Mouse (Mus musculus): ENCODE data around the gene Pde6b.

Gene Pde6b

GRCm38 (mm10) chr5:108388201-108388600 is at the start of gene Pde6b:
TSS of gene Pde6b (plus strand) at chr5:108388391.
- no peak for DNase-seq

- no peak for DNase-seq
Measured at GRCm38 (mm10) chr5:108343680-108344170, 44.5 kb upstream of the Pde6b start.

GRCm38 (mm10) chr5:108345313-108346071 is 42.7 kb upstream of the Pde6b start:
- peak; percentile 31 to 50 for DNase-seq

- no peak for DNase-seq
Measured at GRCm38 (mm10) chr5:108347843-108348242, 40.3 kb upstream of the Pde6b start.

- no peak for DNase-seq
Measured at GRCm38 (mm10) chr5:108349511-108350148, 38.6 kb upstream of the Pde6b start.

GRCm38 (mm10) chr5:108354056-108354455 is 34.1 kb upstream of the Pde6b start:
- DNase-seq, result no peak

GRCm38 (mm10) chr5:108357862-108358261 is 30.3 kb upstream of the Pde6b start:
- DNase-seq, result no peak

GRCm38 (mm10) chr5:108359491-108359890 is 28.7 kb upstream of the Pde6b start:
- no peak for DNase-seq

GRCm38 (mm10) chr5:108360211-108360610 is 28.0 kb upstream of the Pde6b start:
- DNase-seq, result no peak

- DNase-seq, result peak in 1 of 2 experiments; percentile 9
Measured at GRCm38 (mm10) chr5:108362330-108362729, 25.9 kb upstream of the Pde6b start.

- DNase-seq, result peak; percentile 16 to 19
Measured at GRCm38 (mm10) chr5:108366328-108366983, 21.7 kb upstream of the Pde6b start.

- peak; percentile 48 to 55 for DNase-seq
Measured at GRCm38 (mm10) chr5:108366984-108367841, 21.0 kb upstream of the Pde6b start.

GRCm38 (mm10) chr5:108367871-108368332 is 20.3 kb upstream of the Pde6b start, which contains the start of gene Gm42517:
TSS of gene Gm42517 (minus strand) at chr5:108367922.
- peak; percentile 32 to 53 for DNase-seq

- peak in 1 of 2 experiments; percentile 57 for DNase-seq
Measured at GRCm38 (mm10) chr5:108368446-108368845, 19.7 kb upstream of the Pde6b start.

- DNase-seq, result peak; percentile 78 to 84
Measured at GRCm38 (mm10) chr5:108368851-108369621, 19.2 kb upstream of the Pde6b start.

GRCm38 (mm10) chr5:108369964-108370363 is 18.2 kb upstream of the Pde6b start:
- peak in 1 of 2 experiments; percentile 6 for DNase-seq

- DNase-seq, result no peak
Measured at GRCm38 (mm10) chr5:108374079-108374478, 14.1 kb upstream of the Pde6b start.

- DNase-seq, result no peak
Measured at GRCm38 (mm10) chr5:108376059-108376458, 12.1 kb upstream of the Pde6b start.

- no peak for DNase-seq
Measured at GRCm38 (mm10) chr5:108378346-108378745, 9.8 kb upstream of the Pde6b start.

- DNase-seq, result no peak
Measured at GRCm38 (mm10) chr5:108385632-108386031, 2.6 kb upstream of the Pde6b start.

GRCm38 (mm10) chr5:108386449-108386848 is 1.7 kb upstream of the Pde6b start:
- no peak for DNase-seq
